Mouse (Mus musculus) gastrocnemius, adult 2 months (tissue): ENCODE data around the gene Arl14. TPM values are rescaled to one million over a fixed set of nuclear protein-coding genes. Genes with fewer than 3 reads are reported as not detected.
A peak's percentile ranks its signal among the peaks of the same experiment; 100 is the strongest.
"Not testable (repeated sequence)": the region's sequence is repeated elsewhere in the genome, so short reads cannot be mapped to it uniquely, and the experiment has no call there.

Experiments
- DNase-seq: peaks from one replicate; pipeline ENCODE4 v3.0.0; 2022
- H3K27ac ChIP-seq: fragments of 200-600 bp; 2 replicates; pipeline ENCODE4 v1.8.1; 2022; ENCODE audit warnings: mild to moderate bottlenecking
- H3K4me3 ChIP-seq: fragments of 200-600 bp; 2 replicates; pipeline ENCODE4 v1.8.1; 2022; ENCODE audit warnings: mild to moderate bottlenecking, moderate library complexity
- CTCF ChIP-seq: fragments of 200-600 bp; IDR thresholded peaks from 2 replicates; pipeline ENCODE4 v1.8.1; 2022; ENCODE audit warnings: antibody characterized with exemption, mild to moderate bottlenecking, moderate library complexity
- intact Hi-C: fragments of 180-260 bp; cut with DNase I; formaldehyde crosslinking; loops from one replicate; pipeline ENCODE4 v1.15.1; 2025
- total RNA-seq, 2 experiments: library from RNA; stranded (reverse); gene quantifications; 2 replicates each; pipeline ENCODE4 v1.2.3; 2021

The Arl14 gene
- total RNA-seq, 2 experiments from 2014 or later = not detected

GRCm38 (mm10) chr3:69257049-69257699, 35.0 kb downstream of the Arl14 start:
- Histone ChIP-seq H3K4me3 (no peak overlapping the region), H3K27ac (no peak overlapping the region)
- DNase-seq = peak; percentile 37
- intact Hi-C loops = loop anchor here (1.0 kb wide), 1 partner anchor 225 kb away; no protein-coding TSS in a partner anchor
- peak; percentile 89 for TF ChIP-seq CTCF

GRCm38 (mm10) chr3:69263010-69263643, 40.9 kb downstream of the Arl14 start:
- H3K4me3 ChIP-seq = no peak overlapping the region
- DNase-seq = no peak
- no peak for TF ChIP-seq CTCF
- intact Hi-C loops = no loop called here
- H3K27ac ChIP-seq = no peak overlapping the region

- DNase-seq, H3K27ac ChIP-seq, intact Hi-C loops, H3K4me3 ChIP-seq: not testable (repeated sequence)
Observed at GRCm38 (mm10) chr3:69264299-69264698, 42.1 kb downstream of the Arl14 start.

GRCm38 (mm10) chr3:69271812-69272211, 49.6 kb downstream of the Arl14 start:
- peak; percentile 79 for DNase-seq
- no peak overlapping the region for H3K4me3 ChIP-seq
- peak; percentile 25; the same call in 1 of the 2 replicates for TF ChIP-seq CTCF
- H3K27ac ChIP-seq = 0 out of 2 replicates have a peak overlapping the region, but pooled peaks have one; percentile 6
- intact Hi-C loops = loop anchor here (5.0 kb wide), 1 partner anchor 45 kb away; the partner anchor contains the start of gene Ppm1l

Other genes with a start within 250 kb of the Arl14 start
- gene Ift80, start 217.8 kb upstream of the Arl14 start, total RNA-seq = 1 to 10 TPM; 5.2 to 5.7 TPM
- gene Smc4, start 217.7 kb upstream of the Arl14 start, total RNA-seq = 1 to 10 TPM; 4.8 to 6.7 TPM
- under 1 TPM; 0.50 to 0.69 TPM for gene Trim59, start 177.7 kb upstream of the Arl14 start, total RNA-seq
- gene Kpna4, start 95.3 kb upstream of the Arl14 start, total RNA-seq = 100 to 1,000 TPM; 119 TPM
- 10 to 100 TPM; 90.3 to 91.8 TPM for gene Ppm1l, start 94.4 kb downstream of the Arl14 start, total RNA-seq